In genomic region chr19:20344511-20345316, GRCm38 (mm10) we compare ENCODE assay signal across 9 mouse cellular contexts. TPM values are rescaled to one million over a fixed set of nuclear protein-coding genes. Genes with fewer than 3 reads are reported as not detected.
DNase-seq lines count a peak whose midpoint lies in the region; ATAC-seq and TF ChIP-seq lines count a peak whose summit lies in the region.
"Had no signal": no experiment of that assay in that cellular context is flagged by ENCODE, and none has a peak within 500 bp of the region (broad histone marks: within the 10 kb centered on the region; RNA-seq: fewer than 3 reads in every experiment).

No protein-coding gene starts in this region.

- no peaks in the 10 kb centered on the region for H3K36me3 ChIP-seq in thymus, adult 2 months (ENCODE audit: control insufficient read depth, insufficient read depth, low read length)
- no peaks in the 10 kb centered on the region for H3K36me3 ChIP-seq in forebrain, embryonic 15.5 days
- H3K36me3 ChIP-seq in kidney, embryonic 14.5 days (ENCODE audit: control insufficient read depth, insufficient read depth, low read length) = no peaks in the 10 kb centered on the region
- no peaks in the 10 kb centered on the region for H3K36me3 ChIP-seq in limb, embryonic 14.5 days (ENCODE audit: control insufficient read depth, insufficient read depth, low read length)
- no peaks in the 10 kb centered on the region for H3K36me3 ChIP-seq in neural tube, embryonic 13.5 days
- H3K36me3 ChIP-seq: stomach, embryonic 15.5 days had no signal

- H3K9ac ChIP-seq in forebrain, embryonic 15.5 days (replicated peaks) = no peak overlapping the region
- no peak overlapping the region for H3K9ac ChIP-seq in kidney, embryonic 14.5 days (ENCODE audit: low read depth, low read length)
- no peak overlapping the region for H3K9ac ChIP-seq in limb, embryonic 14.5 days (ENCODE audit: low read depth, low read length, severe bottlenecking)
- H3K9ac ChIP-seq in neural tube, embryonic 13.5 days = no peak overlapping the region
- H3K9ac ChIP-seq: stomach, embryonic 15.5 days had no signal

- no peak overlapping the region for H3K4me3 ChIP-seq in thymus, adult 2 months (ENCODE audit: control insufficient read depth, insufficient read depth, low read length)
- no peak overlapping the region for H3K4me3 ChIP-seq in forebrain, embryonic 15.5 days
- H3K4me3 ChIP-seq in kidney, embryonic 14.5 days (ENCODE audit: low read length) = no peak overlapping the region
- no peak overlapping the region for H3K4me3 ChIP-seq in limb, embryonic 14.5 days (replicated peaks; ENCODE audit: low read length)
- H3K4me3 ChIP-seq in neural tube, embryonic 13.5 days = no peak overlapping the region
- H3K4me3 ChIP-seq: stomach, embryonic 15.5 days had no signal

- H3K27me3 ChIP-seq in thymus, adult 2 months (ENCODE audit: control insufficient read depth, insufficient read depth, low read length) = no peaks in the 10 kb centered on the region
- no peaks in the 10 kb centered on the region for H3K27me3 ChIP-seq in forebrain, embryonic 15.5 days
- H3K27me3 ChIP-seq in kidney, embryonic 14.5 days (ENCODE audit: control insufficient read depth, insufficient read depth, low read length) = no peaks in the 10 kb centered on the region
- H3K27me3 ChIP-seq in limb, embryonic 14.5 days (ENCODE audit: control insufficient read depth, insufficient read depth, low read length) = no peaks in the 10 kb centered on the region
- no peaks in the 10 kb centered on the region for H3K27me3 ChIP-seq in neural tube, embryonic 13.5 days
- H3K27me3 ChIP-seq: stomach, embryonic 15.5 days had no signal

- 60% methylated on average over 11 of the region's 11 CpGs for WGBS in thymus, adult 2 months
- WGBS in forebrain, embryonic 15.5 days = 34% methylated on average over 11 of the region's 11 CpGs
- WGBS in kidney, embryonic 14.5 days = 50% methylated on average over 11 of the region's 11 CpGs
- 49% methylated on average over 11 of the region's 11 CpGs for WGBS in limb, embryonic 14.5 days
- 42% methylated on average over 11 of the region's 11 CpGs for WGBS in neural tube, embryonic 13.5 days

- ATAC-seq in forebrain, embryonic 15.5 days (replicated peaks) = peak; percentile 90
- peak; percentile 80; the same call in 1 of the 2 replicates for ATAC-seq in kidney, embryonic 14.5 days (ENCODE audit: low FRiP score, low TSS enrichment)
- peak; percentile 77 for ATAC-seq in limb, embryonic 14.5 days (ENCODE audit: low FRiP score, low read depth)
- ATAC-seq in neural tube, embryonic 13.5 days (ENCODE audit: low read depth) = peak; percentile 91

- no peaks in the 10 kb centered on the region for H3K9me3 ChIP-seq in forebrain, embryonic 15.5 days
- no peaks in the 10 kb centered on the region for H3K9me3 ChIP-seq in kidney, embryonic 14.5 days (ENCODE audit: control insufficient read depth, low read length)
- no peaks in the 10 kb centered on the region for H3K9me3 ChIP-seq in limb, embryonic 14.5 days (ENCODE audit: control insufficient read depth, low read length)
- 0 out of 2 replicates have a peak, but pooled peaks cover 7% of the 10 kb centered on the region for H3K9me3 ChIP-seq in neural tube, embryonic 13.5 days
- H3K9me3 ChIP-seq: stomach, embryonic 15.5 days had no signal

- DNase-seq in thymus, adult 2 months = peak; percentile 9
- no peak for DNase-seq in thymus, postnatal 25 days
- DNase-seq in c-Kit-positive CD71-positive TER-119-negative erythroid progenitor cells, embryonic 14.5 days (ENCODE audit: low read depth) = peak; percentile 29
- DNase-seq in limb, embryonic 14.5 days (ENCODE audit: low spot score) = peak; percentile 88
- no peak for DNase-seq in urinary bladder, postnatal 4 days (ENCODE audit: low spot score in 2 of 2)

- no peaks in the 10 kb centered on the region for H3K4me1 ChIP-seq in thymus, adult 2 months (replicated peaks; ENCODE audit: control insufficient read depth, insufficient read depth, low read length)
- H3K4me1 ChIP-seq in forebrain, embryonic 15.5 days = peaks cover 7% of the 10 kb centered on the region
- H3K4me1 ChIP-seq in kidney, embryonic 14.5 days (ENCODE audit: control insufficient read depth, insufficient read depth, low read length) = no peaks in the 10 kb centered on the region
- no peaks in the 10 kb centered on the region for H3K4me1 ChIP-seq in limb, embryonic 14.5 days (ENCODE audit: control insufficient read depth, insufficient read depth, low read length)
- H3K4me1 ChIP-seq in neural tube, embryonic 13.5 days (replicated peaks) = peaks cover 10% of the 10 kb centered on the region; the same call in 1 of the 2 replicates
- H3K4me1 ChIP-seq: stomach, embryonic 15.5 days had no signal

- TF ChIP-seq CTCF in thymus, adult 2 months (IDR thresholded peaks at IDR 0.05; ENCODE audit: borderline replicate concordance, control insufficient read depth, extremely low read depth, insufficient read depth, low read length, poor library complexity) = no peak

- no peak for TF ChIP-seq POLR2A in thymus, adult 2 months (IDR thresholded peaks at IDR 0.05; ENCODE audit: control insufficient read depth, extremely low read depth, insufficient read depth, low read length, poor library complexity)
- no peak for TF ChIP-seq POLR2A in limb, embryonic 14.5 days (IDR thresholded peaks at IDR 0.05; ENCODE audit: borderline replicate concordance, extremely low read depth, insufficient read depth, insufficient read length)

- peak overlapping the region; percentile 10; the same call in 1 of the 2 replicates for H3K4me2 ChIP-seq in forebrain, embryonic 15.5 days (replicated peaks)
- H3K4me2 ChIP-seq in kidney, embryonic 14.5 days (replicated peaks; ENCODE audit: low read depth, low read length) = no peak overlapping the region
- H3K4me2 ChIP-seq in limb, embryonic 14.5 days (replicated peaks; ENCODE audit: low read depth, low read length, severe bottlenecking) = no peak overlapping the region
- H3K4me2 ChIP-seq in neural tube, embryonic 13.5 days = peak overlapping the region; percentile 20
- H3K4me2 ChIP-seq: stomach, embryonic 15.5 days had no signal

- H3K27ac ChIP-seq in thymus, adult 2 months (ENCODE audit: control insufficient read depth, insufficient read depth, low read length) = no peak overlapping the region
- H3K27ac ChIP-seq in forebrain, embryonic 15.5 days (replicated peaks) = peak overlapping the region; percentile 32; the same call in 1 of the 2 replicates
- H3K27ac ChIP-seq in kidney, embryonic 14.5 days (ENCODE audit: low read depth, low read length) = no peak overlapping the region
- no peak overlapping the region for H3K27ac ChIP-seq in limb, embryonic 14.5 days (replicated peaks; ENCODE audit: low read depth, low read length)
- peak overlapping the region; percentile 28; the same call in 1 of the 2 replicates for H3K27ac ChIP-seq in neural tube, embryonic 13.5 days (replicated peaks)
- H3K27ac ChIP-seq: stomach, embryonic 15.5 days had no signal

RNA-seq across cellular contexts. Expression of gene Anxa1, which starts 46.0 kb away (rescaled TPM):
- polyA plus RNA-seq in thymus, adult 2 months (2012; rRNA removed) = 4.6 and 7.6 TPM in 2 replicates
- 4.1 and 4.4 TPM in 2 replicates for polyA plus RNA-seq in forebrain, embryonic 15.5 days (2015; fragmentation: Nextera tagmentation; extraction: Ambion mirVana)
- polyA plus RNA-seq in kidney, embryonic 14.5 days (2014; fragmentation: Nextera tagmentation; extraction: Ambion mirVana) = 25.6 and 27.8 TPM in 2 replicates
- polyA plus RNA-seq in limb, embryonic 14.5 days (2012; rRNA removed) = 35.3 and 72.5 TPM in 2 replicates
- 257 and 350 TPM in 2 replicates for polyA plus RNA-seq in limb, embryonic 14.5 days (2014; fragmentation: Nextera tagmentation; extraction: Ambion mirVana)
- polyA plus RNA-seq in neural tube, embryonic 13.5 days (2015; fragmentation: Nextera tagmentation; extraction: Ambion mirVana) = 4.0 and 4.9 TPM in 2 replicates

Comparison
In these comparisons a context has a peak if more than half of its experiments do, and no peak if none do; other contexts are left out.
1. DNase-seq: peak in thymus, adult 2 months (single experiment), c-Kit-positive CD71-positive TER-119-negative erythroid progenitor cells, embryonic 14.5 days (single experiment) and limb, embryonic 14.5 days (single experiment); none in thymus, postnatal 25 days (single experiment) and urinary bladder, postnatal 4 days (0 of 2).
2. H3K27ac ChIP-seq: peak in forebrain, embryonic 15.5 days (single experiment) and neural tube, embryonic 13.5 days (single experiment); none in thymus, adult 2 months (single experiment), kidney, embryonic 14.5 days (single experiment) and limb, embryonic 14.5 days (single experiment).
3. H3K4me2 ChIP-seq: peak in forebrain, embryonic 15.5 days (single experiment) and neural tube, embryonic 13.5 days (single experiment); none in kidney, embryonic 14.5 days (single experiment) and limb, embryonic 14.5 days (single experiment).
4. Peak in every context shown above with its lines, with median percentiles within 50 percentile points of each other: ATAC-seq.